Mouse (Mus musculus): ENCODE measurements at regions not wholly inside any gene's neighbourhood (a gene's known extent, or its start where the extent isn't known, plus 50 kb on each side); places are given as distances from the start of the nearest gene placed in this dataset.

DNA sequence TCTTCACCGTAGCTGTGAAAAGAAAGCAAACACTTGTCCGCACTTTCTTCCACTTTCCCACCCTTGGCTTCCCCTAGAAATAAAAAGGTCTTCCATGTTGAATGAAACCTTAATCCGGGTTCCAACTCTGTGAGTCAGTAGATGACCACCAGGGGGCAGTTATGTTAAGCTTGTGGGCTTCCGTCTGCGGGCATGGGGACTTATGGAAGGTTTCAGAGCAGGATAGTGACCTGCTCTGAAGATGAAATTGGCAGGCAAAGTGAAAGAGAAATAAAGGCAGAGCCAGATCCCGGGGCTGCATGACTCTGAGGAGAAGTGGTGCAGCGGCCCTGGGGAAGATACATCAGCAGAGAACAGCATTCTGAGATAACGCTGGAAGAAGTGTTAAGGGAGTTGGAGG, 139.1 kb downstream of the Ndfip2 start:
- peak; percentile 68 for DNase-seq

DNA sequence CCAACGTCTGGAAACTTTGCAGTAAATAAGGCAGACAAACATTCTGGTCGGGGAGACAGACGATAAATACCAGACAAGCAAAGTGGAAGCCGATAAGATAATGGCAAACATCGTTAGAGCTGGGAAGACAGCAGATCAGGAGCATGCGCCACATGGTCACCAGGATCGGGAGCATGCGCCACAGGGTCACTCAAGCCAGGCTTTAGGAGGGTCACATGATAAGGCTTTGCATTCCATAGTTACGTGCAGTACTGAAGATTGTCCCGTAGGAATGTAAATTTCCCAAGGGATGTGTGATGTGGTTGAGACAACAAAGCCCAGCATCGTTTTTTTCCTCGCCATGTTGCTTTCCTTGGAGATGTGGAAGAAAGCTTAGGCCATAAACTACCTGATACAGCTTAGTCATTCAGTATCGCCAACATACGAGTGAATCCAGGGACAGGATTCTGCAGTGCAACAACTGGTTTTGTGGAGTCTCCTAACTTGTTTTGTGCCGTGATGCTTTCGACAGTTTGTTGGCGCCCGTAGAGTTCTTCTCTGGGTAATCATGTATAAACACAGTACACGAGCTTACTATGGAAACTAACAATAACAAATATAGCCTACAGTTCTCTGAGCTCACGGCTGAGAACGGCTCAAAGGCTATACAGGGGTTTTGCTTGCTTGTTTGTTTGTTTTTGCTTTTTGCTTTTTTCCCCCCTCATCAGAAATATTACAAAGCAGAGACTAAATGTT, 133.9 kb downstream of the Ndfip2 start:
- no peak for DNase-seq

DNA sequence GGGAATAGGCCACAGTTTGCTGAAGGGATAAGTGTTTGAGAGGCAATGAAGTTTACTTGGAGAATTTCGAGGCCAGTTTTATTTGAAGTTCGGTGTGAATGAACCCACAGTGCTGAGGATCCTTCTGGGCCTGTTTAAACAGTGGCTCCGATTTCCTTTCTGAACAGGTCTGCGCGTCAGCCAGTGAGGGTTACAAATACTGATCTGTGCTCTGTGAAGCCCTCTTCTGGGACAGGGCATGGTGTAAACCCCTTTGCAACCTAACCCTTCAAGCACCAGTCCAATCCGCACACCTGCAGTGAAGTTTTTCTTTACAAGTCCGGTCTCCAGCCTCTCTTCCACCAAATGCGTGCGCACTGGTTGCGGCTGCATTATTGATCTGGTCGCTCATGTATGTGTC, 133.1 kb downstream of the Ndfip2 start:
- no peak for DNase-seq

- DNase-seq: no peak
Measured at GRCm38 (mm10) chr14:105385119-105385518, 126.7 kb downstream of the Ndfip2 start.

DNA sequence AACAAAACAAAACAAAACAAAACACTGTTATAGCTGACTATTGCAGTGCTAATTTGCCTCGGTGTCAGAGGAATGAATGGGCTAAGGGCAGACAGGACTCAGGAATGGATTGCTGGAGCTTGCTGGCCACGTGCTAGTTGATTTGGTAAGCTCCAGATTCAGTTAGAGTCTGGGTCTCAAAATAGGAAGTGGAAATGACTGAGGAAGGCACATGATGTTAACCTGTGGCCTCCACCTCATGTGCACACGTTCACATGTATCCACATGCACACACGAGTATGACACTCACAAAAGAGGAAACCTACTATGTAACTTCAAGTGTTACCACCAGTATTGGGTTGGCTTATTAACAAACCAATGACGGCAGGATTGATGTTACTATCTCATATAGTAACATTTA, 125.0 kb downstream of the Ndfip2 start:
- no peak for DNase-seq

- no peak for DNase-seq
Measured at GRCm38 (mm10) chr14:105380101-105380500, 121.7 kb downstream of the Ndfip2 start.

GRCm38 (mm10) chr14:105377770-105378169, 119.4 kb downstream of the Ndfip2 start:
- DNase-seq: no peak

GRCm38 (mm10) chr14:105377035-105377621, 118.8 kb downstream of the Ndfip2 start:
- no peak for DNase-seq

DNA sequence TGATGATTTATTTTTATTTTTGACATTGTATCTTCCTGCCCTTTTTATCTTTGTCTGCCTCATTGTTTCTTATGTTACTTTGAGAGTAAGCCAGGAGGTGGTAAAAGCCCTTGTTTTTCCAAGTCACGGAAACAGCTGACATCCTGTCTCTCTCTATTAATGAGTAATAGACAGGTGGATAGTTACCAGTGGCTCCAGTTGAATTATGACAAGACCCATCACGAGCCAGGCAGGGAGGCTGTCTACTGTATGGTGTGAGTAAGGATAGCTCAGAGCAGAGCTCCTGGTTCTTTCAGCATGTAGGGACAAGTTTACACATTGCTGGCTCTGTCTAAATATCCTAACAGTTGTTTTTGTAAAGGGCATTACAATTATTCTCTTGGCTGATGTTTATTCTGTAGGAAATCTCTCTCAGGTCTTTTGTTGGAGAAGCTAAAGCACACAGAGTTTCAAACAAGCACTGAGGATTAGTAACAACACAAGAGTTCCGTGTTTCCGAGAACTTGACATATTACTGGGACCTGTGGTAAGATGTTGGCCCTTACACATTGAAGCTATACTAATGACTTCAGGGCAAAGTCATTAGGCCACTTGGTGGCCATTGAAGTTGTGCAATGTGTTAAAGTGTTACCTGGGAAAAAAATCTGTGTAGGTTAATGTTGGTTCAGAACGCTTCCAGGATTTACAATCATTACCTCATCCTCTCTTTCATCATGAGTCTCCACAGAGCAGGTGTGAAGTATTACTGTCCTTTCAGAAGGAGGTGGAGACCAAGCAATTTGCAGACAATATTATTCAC, 111.5 kb downstream of the Ndfip2 start:
- no peak for DNase-seq

DNA sequence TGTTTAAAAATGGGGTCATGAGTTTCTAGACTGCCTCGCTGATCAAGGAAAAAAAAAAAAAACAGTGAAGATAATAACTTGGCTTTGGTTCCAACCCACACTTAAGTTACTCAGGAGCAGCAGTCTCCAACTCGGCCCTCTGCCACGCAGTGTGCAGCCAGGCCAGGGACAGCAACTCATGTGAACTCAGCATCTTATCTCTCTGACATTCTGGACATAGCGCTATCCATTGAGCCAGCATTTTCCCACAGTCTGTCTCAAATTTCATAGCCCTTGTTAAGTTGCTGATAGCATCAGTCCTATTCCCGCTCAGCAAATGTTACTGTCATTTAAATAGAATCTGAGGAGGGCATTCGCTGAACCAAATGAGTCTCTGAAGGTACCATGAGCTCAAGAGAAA, 102.2 kb downstream of the Ndfip2 start:
- DNase-seq: no peak

GRCm38 (mm10) chr14:105359829-105360228, 101.5 kb downstream of the Ndfip2 start:
- no peak for DNase-seq
